Mouse (Mus musculus) layer of hippocampus, postnatal 36 days (tissue): ENCODE data around the gene Atp13a1. TPM values are rescaled to one million over a fixed set of nuclear protein-coding genes. Genes with fewer than 3 reads are reported as not detected.

ENCODE experiments used
- DNase-seq, 2 experiments: peaks; one replicate each; pipeline ENCODE4 v3.0.0; 2022
- total RNA-seq, 2 experiments: library from RNA; stranded (reverse); gene quantifications; 2 replicates each; pipeline ENCODE4 v1.2.3; 2021

Atp13a1 gene
- total RNA-seq, 2 experiments from 2014 or later: 40.3 to 40.6 TPM

DNA sequence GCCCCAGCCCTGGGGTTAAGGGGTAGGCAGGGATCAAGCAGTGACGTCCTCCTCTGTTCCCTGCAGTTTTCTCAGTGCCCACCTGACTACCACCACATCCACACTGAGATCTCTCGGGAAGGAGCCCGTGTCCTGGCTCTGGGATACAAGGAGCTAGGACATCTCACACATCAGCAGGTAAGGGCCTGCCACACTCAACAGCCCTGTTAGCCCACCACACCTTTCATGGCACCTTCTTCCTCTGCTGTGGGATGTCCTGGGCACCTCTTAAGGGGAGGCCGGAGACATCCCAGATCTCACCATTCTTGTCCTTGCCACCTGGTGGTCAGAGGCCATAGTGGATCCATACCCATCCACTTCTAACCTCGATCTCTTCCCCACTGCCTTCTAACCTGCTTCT, 9.0 kb downstream of the Atp13a1 start:
- no peak for DNase-seq

DNA sequence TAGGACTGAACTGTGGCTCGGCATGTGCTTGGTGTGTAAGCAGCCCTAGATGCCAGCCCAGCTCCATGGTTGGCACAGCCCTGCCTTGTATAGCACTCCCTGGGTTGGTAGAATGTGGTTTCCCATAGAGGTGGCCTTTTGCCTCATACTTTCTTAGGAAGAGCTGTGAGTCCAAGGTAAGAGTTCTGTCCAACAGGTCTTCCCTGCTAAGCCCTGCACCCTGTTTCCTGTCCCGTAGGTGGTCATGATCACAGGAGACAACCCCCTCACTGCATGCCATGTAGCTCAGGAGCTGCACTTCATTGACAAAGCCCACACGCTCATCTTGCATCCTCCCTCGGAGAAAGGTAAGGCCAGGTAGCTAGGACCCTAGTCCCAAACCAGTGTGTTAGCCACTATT, 10.8 kb downstream of the Atp13a1 start:
- DNase-seq: no peak

GRCm38 (mm10) chr8:69802216-69802615, 11.3 kb downstream of the Atp13a1 start:
- DNase-seq: no peak

GRCm38 (mm10) chr8:69803366-69803765, 12.4 kb downstream of the Atp13a1 start:
- no peak for DNase-seq

GRCm38 (mm10) chr8:69804537-69804936, 13.6 kb downstream of the Atp13a1 start:
- no peak for DNase-seq

- DNase-seq: no peak
Observed at GRCm38 (mm10) chr8:69805086-69805485, 14.1 kb downstream of the Atp13a1 start.

DNA sequence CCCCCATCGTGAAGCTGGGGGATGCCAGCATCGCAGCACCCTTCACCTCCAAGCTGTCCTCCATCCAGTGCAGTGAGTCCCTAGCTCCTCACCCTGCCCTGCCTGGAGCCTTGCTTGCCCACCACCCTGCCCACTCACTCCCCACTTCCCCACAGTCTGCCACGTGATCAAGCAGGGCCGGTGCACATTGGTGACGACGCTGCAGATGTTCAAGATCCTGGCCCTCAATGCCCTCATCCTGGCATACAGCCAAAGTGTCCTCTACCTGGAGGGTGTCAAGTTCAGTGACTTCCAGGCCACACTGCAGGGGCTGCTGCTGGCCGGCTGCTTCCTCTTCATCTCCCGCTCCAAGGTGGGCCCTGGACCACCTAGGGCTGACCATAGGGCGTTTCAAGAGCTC, 14.5 kb downstream of the Atp13a1 start:
- no peak for DNase-seq

DNA sequence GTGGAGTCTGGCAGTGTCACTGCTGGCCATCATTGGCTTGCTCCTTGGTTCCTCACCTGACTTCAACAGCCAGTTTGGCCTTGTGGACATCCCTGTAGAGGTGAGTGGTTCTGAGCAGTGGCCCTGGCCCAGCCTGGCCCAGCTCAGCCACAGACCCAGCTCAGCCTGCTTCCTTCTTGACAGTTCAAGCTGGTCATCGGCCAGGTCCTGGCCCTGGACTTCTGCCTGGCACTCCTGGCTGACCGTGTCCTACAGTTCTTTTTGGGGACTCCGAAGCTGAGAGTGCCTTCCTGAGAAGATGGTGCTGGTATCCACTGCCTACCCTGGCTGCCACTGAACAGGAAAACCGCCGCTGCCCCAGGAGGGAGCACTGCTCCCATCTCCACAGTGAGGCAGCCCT, 16.3 kb downstream of the Atp13a1 start:
- DNase-seq: no peak

DNA sequence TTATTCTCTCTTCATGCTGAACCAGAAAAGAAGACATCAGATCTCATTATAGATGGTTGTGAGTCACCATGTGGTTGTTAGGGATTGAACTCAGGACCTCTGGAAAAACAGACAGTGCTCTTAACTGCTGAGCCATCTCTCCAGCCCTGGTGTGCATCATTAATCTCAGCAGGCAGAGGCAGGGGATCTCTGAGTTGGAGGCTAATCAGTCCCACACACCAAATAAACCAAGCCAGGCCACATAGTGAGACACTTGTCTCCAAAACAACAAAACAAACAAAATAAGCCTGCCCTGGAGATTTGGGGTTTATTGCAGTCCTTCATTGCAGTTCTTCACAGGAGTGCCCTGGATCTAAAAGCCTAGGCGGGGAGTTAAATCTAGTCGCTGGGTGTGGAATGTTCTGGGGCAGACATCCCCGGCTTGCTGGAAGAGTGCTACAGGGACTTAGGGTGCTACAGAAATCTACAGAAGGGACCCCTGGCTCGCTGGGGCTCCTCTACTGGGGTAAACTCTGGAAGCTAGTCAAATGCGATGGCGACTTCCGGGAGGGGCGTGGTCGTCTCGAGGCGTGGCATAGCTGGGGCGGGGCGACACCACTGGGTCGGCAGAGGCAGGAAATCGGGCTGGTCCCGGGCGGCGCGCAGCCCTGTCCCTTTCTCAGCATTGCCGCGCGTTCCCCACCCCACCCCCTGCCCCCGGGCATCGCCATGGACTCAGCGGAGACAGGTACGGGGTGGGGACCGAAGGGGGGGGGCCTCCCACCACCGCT, 17.3 kb downstream of the Atp13a1 start, which contains the start of gene Gmip:
Gene Gmip, plus strand, starts transcription at position 586 of the 770 bp plus-strand sequence.
- peak; percentile 48 to 54 for DNase-seq

GRCm38 (mm10) chr8:69808864-69809403, 18.0 kb downstream of the Atp13a1 start:
- peak; percentile 19 to 48 for DNase-seq

DNA sequence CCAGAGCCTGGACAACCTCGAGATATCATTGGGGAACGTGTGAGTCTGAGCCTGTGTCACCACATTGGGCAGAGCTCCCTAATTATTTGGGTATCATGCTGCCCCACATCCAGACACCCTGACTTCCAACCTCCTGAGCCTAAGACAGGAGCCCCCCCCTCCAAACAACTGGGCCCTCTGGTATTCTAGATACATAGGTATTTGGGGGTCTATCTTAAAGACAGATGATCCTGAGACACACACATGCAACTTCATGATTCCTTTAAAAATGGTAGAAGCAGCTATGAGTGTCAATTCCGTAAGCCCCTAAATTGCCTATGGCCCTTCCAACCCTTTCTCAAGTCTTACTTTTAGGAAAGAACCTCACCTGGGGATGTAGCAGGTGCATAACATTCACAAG, 18.9 kb downstream of the Atp13a1 start:
- DNase-seq: no peak

DNA sequence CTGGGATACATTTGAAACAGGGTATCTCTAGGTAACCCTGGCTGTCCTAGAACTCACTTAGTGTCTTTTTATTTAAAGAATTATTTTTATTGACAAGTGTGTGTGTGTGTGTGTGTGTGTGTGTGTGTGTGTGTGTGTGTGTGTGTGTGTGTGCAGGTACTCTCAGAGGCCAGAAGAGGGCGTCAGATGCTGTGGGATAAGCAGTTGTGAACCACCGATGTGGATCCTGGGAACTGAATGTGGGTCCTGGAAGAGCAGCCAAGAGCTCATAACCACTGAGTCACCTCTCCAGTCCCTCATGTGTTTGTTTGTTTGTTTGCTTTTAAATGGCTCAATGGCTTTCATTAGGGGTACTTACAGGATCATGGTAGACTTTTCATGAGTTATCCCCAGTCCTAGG, 23.9 kb downstream of the Atp13a1 start:
- no peak for DNase-seq

DNA sequence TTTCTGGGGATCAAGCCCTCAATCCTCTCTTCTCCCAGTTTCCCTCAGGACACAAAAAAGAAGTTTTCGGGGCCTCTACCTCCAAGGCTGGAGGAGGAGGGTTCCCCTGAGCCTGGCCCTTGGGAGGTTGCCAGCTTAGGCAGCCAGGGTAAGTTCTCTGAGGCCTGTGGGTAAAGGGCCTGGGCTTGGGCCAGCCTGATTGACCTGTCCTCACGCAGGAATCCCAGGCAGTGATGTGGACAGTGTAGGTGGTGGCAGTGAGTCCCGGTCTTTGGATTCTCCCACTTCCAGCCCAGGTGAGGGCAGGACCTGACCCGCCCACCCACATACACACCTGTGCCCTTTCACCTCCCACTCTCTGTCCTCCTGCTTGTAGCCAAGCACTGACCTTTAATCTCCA, 24.4 kb downstream of the Atp13a1 start:
- no peak for DNase-seq

DNA sequence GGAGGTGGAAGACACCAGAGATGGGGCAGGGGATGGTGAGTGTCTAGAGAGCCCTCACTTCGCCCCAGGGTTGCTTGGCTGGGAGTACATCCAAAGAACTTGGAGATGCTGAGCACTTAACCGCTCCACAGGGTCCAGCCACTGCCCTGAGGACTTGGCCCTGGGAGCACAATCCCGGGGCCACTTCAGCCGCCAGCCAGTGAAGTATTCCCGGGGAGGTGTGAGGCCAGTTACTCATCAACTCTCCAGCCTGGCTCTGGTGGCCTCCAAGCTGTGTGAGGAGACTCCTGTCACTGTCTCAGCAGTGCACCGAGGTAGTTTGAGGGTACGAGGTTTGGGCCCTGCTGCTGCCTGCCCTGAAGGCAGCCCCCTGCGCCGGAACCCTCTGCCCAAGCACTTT, 29.5 kb downstream of the Atp13a1 start:
- DNase-seq: no peak

GRCm38 (mm10) chr8:69821971-69822385, 31.0 kb downstream of the Atp13a1 start:
- DNase-seq: no peak

- DNase-seq: no peak
Observed at GRCm38 (mm10) chr8:69822386-69823191, 31.6 kb downstream of the Atp13a1 start, which contains the start of gene Lpar2. TSS of gene Lpar2 (plus strand) at chr8:69822429.

DNA sequence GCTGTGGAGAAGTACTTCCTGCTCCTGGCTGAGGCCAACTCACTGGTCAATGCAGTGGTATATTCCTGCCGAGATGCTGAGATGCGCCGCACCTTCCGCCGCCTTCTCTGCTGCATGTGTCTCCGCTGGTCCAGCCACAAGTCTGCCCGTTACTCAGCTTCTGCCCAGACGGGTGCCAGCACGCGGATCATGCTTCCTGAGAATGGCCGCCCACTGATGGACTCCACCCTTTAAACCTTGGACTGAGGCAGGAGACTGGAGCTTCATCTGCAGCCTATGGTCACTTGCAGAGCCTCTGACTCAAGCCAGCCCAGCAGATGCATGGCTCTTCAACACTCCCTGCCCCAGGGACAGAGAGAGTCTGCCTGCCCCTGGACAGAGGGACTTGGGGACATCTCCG, 35.4 kb downstream of the Atp13a1 start:
- no peak for DNase-seq

DNA sequence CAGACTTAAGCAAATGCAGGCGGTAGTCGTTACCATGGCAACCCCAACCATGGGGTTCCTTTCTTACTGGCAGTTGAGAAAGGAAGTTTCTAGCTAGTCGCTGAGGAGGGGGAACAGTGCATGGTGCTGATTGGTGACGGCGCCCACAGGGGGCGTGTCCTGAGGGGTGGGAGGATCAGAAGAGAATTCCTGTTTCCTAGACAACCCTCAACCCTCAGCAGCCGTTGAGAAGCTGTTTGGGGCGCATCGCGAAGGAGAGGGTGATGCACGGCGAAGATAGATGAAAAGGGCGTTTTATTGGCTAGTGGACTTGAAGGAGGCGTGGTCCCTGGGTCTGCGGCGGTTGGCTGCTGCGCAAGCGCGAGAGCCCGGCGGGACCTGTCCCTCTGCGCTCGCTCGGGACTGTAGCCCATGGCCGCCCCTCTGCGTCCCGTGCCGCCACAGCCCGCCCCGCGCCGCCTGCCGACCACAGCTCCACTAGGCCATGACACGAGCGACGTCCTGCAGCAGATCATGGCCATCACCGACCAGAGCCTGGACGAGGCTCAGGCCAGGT, 41.4 kb downstream of the Atp13a1 start, which contains the start of gene Pbx4:
Gene Pbx4, plus strand, starts transcription at position 194 of the 556 bp plus-strand sequence.
- DNase-seq: peak; percentile 91 to 92

DNA sequence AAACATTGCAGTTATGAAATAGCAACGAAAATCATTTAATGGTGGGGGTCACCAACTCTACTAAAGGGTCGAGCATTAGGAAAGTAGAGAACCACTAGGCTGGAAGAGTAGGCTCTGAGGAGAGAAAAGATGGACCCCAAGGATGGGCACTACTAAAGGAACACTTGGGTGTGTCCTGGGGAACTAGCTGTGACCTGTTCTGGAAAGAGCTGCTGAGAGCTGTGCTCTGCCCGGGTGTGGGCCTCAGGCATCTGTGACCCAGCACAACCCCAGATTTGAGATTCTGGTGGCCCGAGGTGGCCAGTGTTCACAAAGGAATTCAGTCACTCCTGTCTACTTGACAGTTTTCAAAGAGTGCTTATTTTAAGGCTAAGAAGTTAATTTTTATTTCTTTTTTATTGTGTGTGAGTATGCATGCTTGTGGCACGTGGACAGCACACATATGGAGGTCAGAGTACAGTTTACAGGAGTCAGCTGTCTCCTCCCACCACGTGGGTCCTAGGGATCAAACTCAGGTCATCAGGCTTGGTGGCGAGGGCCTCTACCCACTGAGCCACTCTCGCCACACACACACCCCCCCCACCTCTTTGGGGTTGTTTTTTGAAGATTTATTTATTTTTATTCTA, 46.2 kb downstream of the Atp13a1 start:
- DNase-seq: no peak

DNA sequence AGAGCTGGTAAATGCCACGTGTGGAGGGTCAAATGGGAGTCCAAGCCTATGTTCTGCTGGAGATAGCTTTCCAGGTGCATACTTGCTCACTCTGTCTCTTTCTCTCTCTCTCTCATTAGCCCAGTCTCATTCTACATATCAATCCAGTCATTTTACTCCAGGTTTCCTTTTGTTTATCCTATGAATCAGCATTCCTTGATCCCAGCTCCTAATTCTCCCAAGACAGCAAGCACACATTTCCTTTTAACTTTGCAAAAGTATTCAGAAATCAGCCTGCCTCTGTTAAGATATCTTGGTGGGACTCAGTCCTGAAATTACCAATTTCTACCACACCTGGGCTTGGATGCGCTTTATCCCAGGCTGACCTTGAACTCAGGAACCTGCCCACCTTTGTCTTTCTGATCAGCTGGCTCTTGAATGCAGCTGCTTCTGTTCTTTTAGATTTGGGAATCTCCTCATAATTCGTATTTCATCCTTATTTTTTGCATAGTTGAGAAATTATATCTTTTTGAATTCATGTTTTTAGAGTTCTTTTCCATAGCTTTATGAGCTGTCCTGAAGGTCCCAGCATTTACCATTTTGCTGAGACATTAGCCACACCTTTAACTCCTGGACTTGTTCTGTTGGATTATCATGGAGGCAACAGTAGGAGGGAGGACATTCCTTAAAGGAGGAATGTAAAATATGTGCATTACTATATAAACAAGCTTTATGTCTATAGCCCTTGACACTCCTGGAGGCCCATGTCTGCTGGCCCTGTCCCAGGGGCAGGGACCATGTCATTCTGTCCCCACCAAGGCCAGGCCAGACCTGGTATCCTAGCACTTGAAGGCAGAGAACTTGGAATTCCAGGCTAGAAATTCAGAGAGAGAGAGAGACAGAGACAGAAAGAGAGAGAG, 56.5 kb downstream of the Atp13a1 start:
- no peak for DNase-seq

- no peak for DNase-seq
Observed at GRCm38 (mm10) chr8:69848951-69849350, 58.0 kb downstream of the Atp13a1 start.
